Mouse (Mus musculus): ENCODE measurements around the gene Cpe.

DNA sequence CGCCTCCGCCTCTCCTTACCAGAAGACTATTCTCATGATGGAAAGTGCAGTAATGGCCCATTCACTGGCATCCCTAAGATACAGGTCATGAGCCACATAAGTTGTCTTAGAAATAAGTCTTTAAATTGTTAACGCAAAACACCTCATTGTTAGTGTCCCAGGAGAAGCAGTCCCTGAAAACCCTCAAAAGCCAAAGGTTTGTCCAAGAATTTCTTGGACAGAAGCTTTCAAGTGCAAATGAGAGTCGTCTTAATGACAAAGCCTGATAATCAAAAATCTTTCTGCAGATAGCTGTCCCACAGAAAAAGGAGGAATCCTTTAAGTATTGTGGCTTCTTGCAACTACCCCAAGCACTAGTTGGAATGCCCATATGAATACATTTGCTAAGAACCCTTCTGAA is 60.7 kb downstream of the Cpe start:
- TF ChIP-seq CTCF (IDR thresholded peaks at IDR 0.05; ENCODE audit: low read depth) = no peak
- no peak for TF ChIP-seq EP300 (IDR thresholded peaks at IDR 0.05; ENCODE audit: low read depth)

Measured in liver, embryonic 14.5 days (tissue).